Mouse (Mus musculus): ENCODE measurements at regions not wholly inside any gene's neighbourhood (a gene's known extent, or its start where the extent isn't known, plus 50 kb on each side); places are given as distances from the start of the nearest gene placed in this dataset.

GRCm38 (mm10) chr15:86566111-86566510 is 351.9 kb downstream of the Tbc1d22a start:
- TF ChIP-seq POLR2A (IDR thresholded peaks at IDR 0.05; ENCODE audit: borderline replicate concordance, insufficient read depth, low read length) = no peak
- TF ChIP-seq CTCF (IDR thresholded peaks at IDR 0.05; ENCODE audit: borderline replicate concordance, insufficient read depth, low read depth, low read length) = peak; percentile 37; the same call in 1 of the 2 replicates
- Histone ChIP-seq H3K4me1 (ENCODE audit: control insufficient read depth, insufficient read depth, low read length) (no peaks in the 10 kb centered on the region), H3K4me3 (replicated peaks; ENCODE audit: insufficient read depth, low read depth, low read length) (no peak overlapping the region), H3K27me3 (ENCODE audit: control insufficient read depth, insufficient read depth, low read length) (no peaks in the 10 kb centered on the region), H3K27ac (ENCODE audit: insufficient read depth, low read length) (no peak overlapping the region)
- 89% methylated on average over 3 of the region's 3 CpGs for WGBS
- DNase-seq = no peak

- H3K27me3 ChIP-seq (ENCODE audit: control insufficient read depth, insufficient read depth, low read length) = no peaks in the 10 kb centered on the region
- no peak for DNase-seq
- TF ChIP-seq CTCF (IDR thresholded peaks at IDR 0.05; ENCODE audit: borderline replicate concordance, insufficient read depth, low read depth, low read length) (no peak), POLR2A (IDR thresholded peaks at IDR 0.05; ENCODE audit: borderline replicate concordance, insufficient read depth, low read length) (no peak)
- no peak overlapping the region for H3K27ac ChIP-seq (ENCODE audit: insufficient read depth, low read length)
- WGBS = 64% methylated on average over 5 of the region's 5 CpGs
- no peaks in the 10 kb centered on the region for H3K4me1 ChIP-seq (ENCODE audit: control insufficient read depth, insufficient read depth, low read length)
- H3K4me3 ChIP-seq (replicated peaks; ENCODE audit: insufficient read depth, low read depth, low read length) = no peak overlapping the region
Observed at GRCm38 (mm10) chr15:86574311-86574710, 360.1 kb downstream of the Tbc1d22a start.

GRCm38 (mm10) chr15:86576666-86577065 is 362.4 kb downstream of the Tbc1d22a start:
- no peak for DNase-seq
- Histone ChIP-seq H3K27ac (ENCODE audit: insufficient read depth, low read length) (no peak overlapping the region), H3K4me3 (replicated peaks; ENCODE audit: insufficient read depth, low read depth, low read length) (no peak overlapping the region), H3K27me3 (ENCODE audit: control insufficient read depth, insufficient read depth, low read length) (no peaks in the 10 kb centered on the region), H3K4me1 (ENCODE audit: control insufficient read depth, insufficient read depth, low read length) (peaks cover 2% of the 10 kb centered on the region; the same call in 1 of the 2 replicates)
- 86% methylated on average over 5 of the region's 5 CpGs for WGBS
- no peak for TF ChIP-seq POLR2A (IDR thresholded peaks at IDR 0.05; ENCODE audit: borderline replicate concordance, insufficient read depth, low read length)
- no peak for TF ChIP-seq CTCF (IDR thresholded peaks at IDR 0.05; ENCODE audit: borderline replicate concordance, insufficient read depth, low read depth, low read length)

- TF ChIP-seq POLR2A (IDR thresholded peaks at IDR 0.05; ENCODE audit: borderline replicate concordance, insufficient read depth, low read length) (no peak), CTCF (IDR thresholded peaks at IDR 0.05; ENCODE audit: borderline replicate concordance, insufficient read depth, low read depth, low read length) (no peak)
- H3K27me3 ChIP-seq (ENCODE audit: control insufficient read depth, insufficient read depth, low read length) = no peaks in the 10 kb centered on the region
- no peak overlapping the region for H3K27ac ChIP-seq (ENCODE audit: insufficient read depth, low read length)
- H3K4me1 ChIP-seq (ENCODE audit: control insufficient read depth, insufficient read depth, low read length) = peaks cover 14% of the 10 kb centered on the region
- H3K4me3 ChIP-seq (replicated peaks; ENCODE audit: insufficient read depth, low read depth, low read length) = no peak overlapping the region
- 84% methylated on average over 16 of the region's 16 CpGs for WGBS
- no peak for DNase-seq
Observed at GRCm38 (mm10) chr15:86578689-86579088, 364.4 kb downstream of the Tbc1d22a start.

- TF ChIP-seq CTCF (IDR thresholded peaks at IDR 0.05; ENCODE audit: borderline replicate concordance, insufficient read depth, low read depth, low read length) (no peak), POLR2A (IDR thresholded peaks at IDR 0.05; ENCODE audit: borderline replicate concordance, insufficient read depth, low read length) (no peak)
- Histone ChIP-seq H3K4me3 (replicated peaks; ENCODE audit: insufficient read depth, low read depth, low read length) (no peak overlapping the region), H3K4me1 (ENCODE audit: control insufficient read depth, insufficient read depth, low read length) (peaks cover 14% of the 10 kb centered on the region), H3K27me3 (ENCODE audit: control insufficient read depth, insufficient read depth, low read length) (no peaks in the 10 kb centered on the region), H3K27ac (ENCODE audit: insufficient read depth, low read length) (no peak overlapping the region)
- peak; percentile 44 to 60 for DNase-seq
- WGBS = 56% methylated on average over 7 of the region's 7 CpGs
Observed at GRCm38 (mm10) chr15:86582240-86583090, 368.2 kb downstream of the Tbc1d22a start.

- TF ChIP-seq POLR2A (IDR thresholded peaks at IDR 0.05; ENCODE audit: borderline replicate concordance, insufficient read depth, low read length) = no peak
- TF ChIP-seq CTCF (IDR thresholded peaks at IDR 0.05; ENCODE audit: borderline replicate concordance, insufficient read depth, low read depth, low read length) = no peak
- 90% methylated on average over 4 of the region's 4 CpGs for WGBS
- Histone ChIP-seq H3K27ac (ENCODE audit: insufficient read depth, low read length) (no peak overlapping the region), H3K4me1 (ENCODE audit: control insufficient read depth, insufficient read depth, low read length) (peaks cover 14% of the 10 kb centered on the region), H3K4me3 (replicated peaks; ENCODE audit: insufficient read depth, low read depth, low read length) (no peak overlapping the region), H3K27me3 (ENCODE audit: control insufficient read depth, insufficient read depth, low read length) (no peaks in the 10 kb centered on the region)
- no peak for DNase-seq
Observed at GRCm38 (mm10) chr15:86585716-86586115, 371.5 kb downstream of the Tbc1d22a start.

GRCm38 (mm10) chr15:86587209-86587608 is 372.9 kb downstream of the Tbc1d22a start:
- peaks cover 6% of the 10 kb centered on the region for H3K4me1 ChIP-seq (ENCODE audit: control insufficient read depth, insufficient read depth, low read length)
- no peaks in the 10 kb centered on the region for H3K27me3 ChIP-seq (ENCODE audit: control insufficient read depth, insufficient read depth, low read length)
- 91% methylated on average over 6 of the region's 6 CpGs for WGBS
- DNase-seq = no peak
- TF ChIP-seq POLR2A (IDR thresholded peaks at IDR 0.05; ENCODE audit: borderline replicate concordance, insufficient read depth, low read length) (no peak), CTCF (IDR thresholded peaks at IDR 0.05; ENCODE audit: borderline replicate concordance, insufficient read depth, low read depth, low read length) (no peak)
- no peak overlapping the region for H3K27ac ChIP-seq (ENCODE audit: insufficient read depth, low read length)
- no peak overlapping the region for H3K4me3 ChIP-seq (replicated peaks; ENCODE audit: insufficient read depth, low read depth, low read length)

GRCm38 (mm10) chr15:86590033-86590432 is 375.8 kb downstream of the Tbc1d22a start:
- TF ChIP-seq CTCF (IDR thresholded peaks at IDR 0.05; ENCODE audit: borderline replicate concordance, insufficient read depth, low read depth, low read length) = no peak
- no peak for TF ChIP-seq POLR2A (IDR thresholded peaks at IDR 0.05; ENCODE audit: borderline replicate concordance, insufficient read depth, low read length)
- 81% methylated on average over 7 of the region's 7 CpGs for WGBS
- H3K27me3 ChIP-seq (ENCODE audit: control insufficient read depth, insufficient read depth, low read length) = no peaks in the 10 kb centered on the region
- H3K27ac ChIP-seq (ENCODE audit: insufficient read depth, low read length) = no peak overlapping the region
- DNase-seq = no peak
- no peak overlapping the region for H3K4me3 ChIP-seq (replicated peaks; ENCODE audit: insufficient read depth, low read depth, low read length)
- peaks cover 15% of the 10 kb centered on the region for H3K4me1 ChIP-seq (ENCODE audit: control insufficient read depth, insufficient read depth, low read length)

Measured in cerebellum, adult 2 months (tissue).